Mouse (Mus musculus): ENCODE measurements around the gene Ankrd39.

DNA sequence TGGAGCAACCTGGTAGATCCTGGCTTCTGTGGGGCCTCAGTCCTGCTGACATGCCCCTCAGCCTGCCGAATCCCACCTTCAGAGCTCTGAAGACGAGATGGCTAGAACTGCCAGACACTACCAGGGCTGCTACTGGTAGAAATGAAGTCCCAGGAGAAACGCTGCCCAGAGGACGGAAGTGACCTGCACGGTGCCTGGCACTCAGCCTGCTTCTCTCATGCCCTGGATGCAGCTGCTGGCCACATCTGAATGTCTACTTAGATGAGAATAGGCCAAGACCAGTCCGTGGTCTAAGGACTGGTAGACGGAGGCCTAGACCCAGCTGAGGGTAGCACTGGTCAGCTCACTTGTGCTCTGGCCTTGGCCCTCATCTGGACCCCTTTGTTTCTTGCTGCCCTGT lies 16.3 kb downstream of the Ankrd39 start:
- TF ChIP-seq POLR2A (IDR thresholded peaks at IDR 0.05; ENCODE audit: low read depth, low read length) (no peak), CTCF (IDR thresholded peaks at IDR 0.05; ENCODE audit: extremely low read depth, insufficient read length, insufficient replicate concordance, low read depth, low read length) (no peak)

Measured in small intestine, adult 2 months (tissue).